Comparison of ENCODE assay signal across 15 mouse cellular contexts in the genomic region with DNA sequence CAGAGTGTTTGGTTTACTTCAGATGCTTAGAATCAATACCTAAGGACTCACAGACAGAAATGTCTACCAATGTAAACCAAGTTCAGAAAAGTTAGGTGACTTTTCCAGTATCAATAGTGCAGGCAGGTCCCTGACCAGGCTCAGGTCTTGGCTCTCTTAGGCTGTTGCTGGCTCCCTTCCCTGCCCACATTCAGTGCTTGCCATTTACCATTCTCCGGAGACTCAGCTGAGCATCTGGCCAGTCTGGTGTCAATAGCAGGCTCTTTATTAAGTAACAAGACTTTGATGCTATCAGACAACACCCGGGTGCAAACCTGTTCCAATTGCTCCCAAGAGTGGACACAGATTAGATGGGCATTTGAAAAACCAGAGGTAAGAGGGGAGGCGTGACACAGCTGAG. TPM values are rescaled to one million over a fixed set of nuclear protein-coding genes. Genes with fewer than 3 reads are reported as not detected.
A peak's percentile ranks its signal among the peaks of the same experiment; 100 is the strongest.
DNase-seq lines count a peak whose midpoint lies in the region; ATAC-seq and TF ChIP-seq lines count a peak whose summit lies in the region.
"Had no signal": no experiment of that assay in that cellular context is flagged by ENCODE, and none has a peak within 500 bp of the region (broad histone marks: within the 10 kb centered on the region; RNA-seq: fewer than 3 reads in every experiment).

No protein-coding gene starts in this region.

- H3K4me3 ChIP-seq in midbrain, embryonic 16.5 days (ENCODE audit: low read depth, low read length): no peak overlapping the region
- H3K4me3 ChIP-seq in midbrain, embryonic 11.5 days (ENCODE audit: low read depth, low read length): no peak overlapping the region
- H3K4me3 ChIP-seq in intestine, postnatal 0 days (ENCODE audit: low read depth, low read length): no peak overlapping the region
- H3K4me3 ChIP-seq: limb, embryonic 15.5 days had no signal

- 0 out of 2 replicates have a peak, but pooled peaks have one; percentile 19 for ATAC-seq in midbrain, embryonic 16.5 days
- no peak for ATAC-seq in midbrain, embryonic 11.5 days (ENCODE audit: low FRiP score)
- no peak for ATAC-seq in intestine, postnatal 0 days
- ATAC-seq: Patski had no signal

- H3K9ac ChIP-seq in midbrain, embryonic 16.5 days (ENCODE audit: low read depth, low read length): no peak overlapping the region
- no peak overlapping the region for H3K9ac ChIP-seq in midbrain, embryonic 11.5 days (ENCODE audit: low read length)
- no peak overlapping the region for H3K9ac ChIP-seq in intestine, postnatal 0 days (ENCODE audit: low read depth, low read length)
- H3K9ac ChIP-seq: limb, embryonic 15.5 days; lung, embryonic 14.5 days had no signal

- H3K27ac ChIP-seq in midbrain, embryonic 16.5 days (ENCODE audit: low read length): no peak overlapping the region
- no peak overlapping the region for H3K27ac ChIP-seq in midbrain, embryonic 11.5 days (ENCODE audit: low read depth, low read length)
- no peak overlapping the region for H3K27ac ChIP-seq in intestine, postnatal 0 days (ENCODE audit: low read depth, low read length)
- H3K27ac ChIP-seq: limb, embryonic 15.5 days had no signal

- peaks cover 7% of the 10 kb centered on the region for H3K4me1 ChIP-seq in midbrain, embryonic 16.5 days (ENCODE audit: control insufficient read depth, insufficient read depth, low read length)
- H3K4me1 ChIP-seq in midbrain, embryonic 11.5 days (ENCODE audit: control insufficient read depth, insufficient read depth, low read length): peaks cover 6% of the 10 kb centered on the region; the same call in 1 of the 2 replicates
- H3K4me1 ChIP-seq in intestine, postnatal 0 days (replicated peaks; ENCODE audit: control insufficient read depth, insufficient read depth, low read length): no peaks in the 10 kb centered on the region

- no peaks in the 10 kb centered on the region for H3K36me3 ChIP-seq in midbrain, embryonic 16.5 days (ENCODE audit: control insufficient read depth, insufficient read depth, low read length)
- H3K36me3 ChIP-seq in midbrain, embryonic 11.5 days (ENCODE audit: control insufficient read depth, insufficient read depth, low read length): no peaks in the 10 kb centered on the region
- H3K36me3 ChIP-seq in intestine, postnatal 0 days (ENCODE audit: control insufficient read depth, insufficient read depth): no peaks in the 10 kb centered on the region
- H3K36me3 ChIP-seq: limb, embryonic 15.5 days had no signal

- no peaks in the 10 kb centered on the region for H3K27me3 ChIP-seq in midbrain, embryonic 16.5 days (ENCODE audit: control insufficient read depth, insufficient read depth, low read depth, low read length)
- no peaks in the 10 kb centered on the region for H3K27me3 ChIP-seq in midbrain, embryonic 11.5 days (ENCODE audit: control insufficient read depth, insufficient read depth, low read length)
- H3K27me3 ChIP-seq in intestine, postnatal 0 days (replicated peaks; ENCODE audit: control insufficient read depth, insufficient read depth, low read length): no peaks in the 10 kb centered on the region
- H3K27me3 ChIP-seq: CH12.LX; limb, embryonic 15.5 days; Patski had no signal

- no peak overlapping the region for H3K4me2 ChIP-seq in midbrain, embryonic 16.5 days (ENCODE audit: low read length)
- no peak overlapping the region for H3K4me2 ChIP-seq in midbrain, embryonic 11.5 days
- H3K4me2 ChIP-seq in intestine, postnatal 0 days (replicated peaks; ENCODE audit: low read depth): no peak overlapping the region
- H3K4me2 ChIP-seq: heart, embryonic 11.5 days; limb, embryonic 15.5 days; lung, embryonic 14.5 days had no signal

- peak; percentile 71 for DNase-seq in heart, adult 11 months
- DNase-seq in heart, adult 18-20 months: no peak
- no peak for DNase-seq in midbrain, embryonic 11.5 days (ENCODE audit: low spot score, missing footprints)
- peak; percentile 80 to 88 for DNase-seq in cerebellum, postnatal 10 days
- DNase-seq in gastrocnemius, adult 18-20 months (ENCODE audit: low spot score): no peak
- DNase-seq: heart, postnatal 4 days; kidney, adult 2 months; kidney, postnatal 36 days; lung, embryonic 14.5 days had no signal

- H3K9me3 ChIP-seq in midbrain, embryonic 16.5 days (replicated peaks; ENCODE audit: control insufficient read depth, low read length, poor library complexity, severe bottlenecking): no peaks in the 10 kb centered on the region
- H3K9me3 ChIP-seq in midbrain, embryonic 11.5 days (ENCODE audit: control insufficient read depth, low read length): no peaks in the 10 kb centered on the region
- no peaks in the 10 kb centered on the region for H3K9me3 ChIP-seq in intestine, postnatal 0 days (ENCODE audit: control insufficient read depth)
- H3K9me3 ChIP-seq: limb, embryonic 15.5 days had no signal

- no peak for TF ChIP-seq CTCF in intestine, postnatal 0 days (IDR thresholded peaks at IDR 0.05; ENCODE audit: low read depth)

- 56% methylated on average over 3 of the region's 3 CpGs for WGBS in midbrain, embryonic 16.5 days
- WGBS in midbrain, embryonic 11.5 days: 79% methylated on average over 3 of the region's 3 CpGs
- WGBS in intestine, postnatal 0 days: 75% methylated on average over 3 of the region's 3 CpGs

RNA-seq across cellular contexts. Expression of a gene that starts 13.7 kb away (rescaled TPM):
- 1 to 10 TPM; 3.6 to 4.0 TPM for total RNA-seq in heart, adult 18-20 months (2021)
- polyA plus RNA-seq in midbrain, embryonic 16.5 days (2015; fragmentation: Nextera tagmentation; extraction: Ambion mirVana): 10.6 and 12.4 TPM in 2 replicates
- 2.4 TPM in 2 replicates for polyA plus RNA-seq in midbrain, embryonic 11.5 days (2014; fragmentation: Nextera tagmentation; extraction: Ambion mirVana)
- total RNA-seq in gastrocnemius, adult 18-20 months (2021): 1 to 10 TPM in 1 of 2 experiments, under 1 TPM in 1; 0.74 to 1.1 TPM
- 0.81 and 0.97 TPM in 2 replicates for polyA plus RNA-seq in intestine, postnatal 0 days (2015; fragmentation: Nextera tagmentation; extraction: Ambion mirVana)

Comparison
In these comparisons a context has a peak if more than half of its experiments do, and no peak if none do; other contexts are left out.
1. DNase-seq: peak in heart, adult 11 months (single experiment) and cerebellum, postnatal 10 days (2 of 2); none in heart, adult 18-20 months (0 of 2), midbrain, embryonic 11.5 days (single experiment) and gastrocnemius, adult 18-20 months (single experiment).